ENCODE assay signal across 19 mouse cellular contexts in genomic region chr12:71350077-71350476, GRCm38 (mm10). TPM values are rescaled to one million over a fixed set of nuclear protein-coding genes. Genes with fewer than 3 reads are reported as not detected.
A peak's percentile ranks its signal among the peaks of the same experiment; 100 is the strongest.
DNase-seq lines count a peak whose midpoint lies in the region; ATAC-seq lines count a peak whose summit lies in the region.
"Had no signal": no experiment of that assay in that cellular context is flagged by ENCODE, and none has a peak within 500 bp of the region (broad histone marks: within the 10 kb centered on the region; RNA-seq: fewer than 3 reads in every experiment).

No protein-coding gene starts in this region.

- H3K9ac ChIP-seq in forebrain, embryonic 11.5 days (ENCODE audit: low read length) = no peak overlapping the region
- H3K9ac ChIP-seq in forebrain, embryonic 13.5 days = no peak overlapping the region
- no peak overlapping the region for H3K9ac ChIP-seq in neural tube, embryonic 12.5 days
- no peak overlapping the region for H3K9ac ChIP-seq in neural tube, embryonic 15.5 days (replicated peaks)
- no peak overlapping the region for H3K9ac ChIP-seq in hindbrain, embryonic 11.5 days (ENCODE audit: low read depth, low read length)
- H3K9ac ChIP-seq: embryonic facial prominence, embryonic 15.5 days; heart, embryonic 12.5 days; limb, embryonic 15.5 days had no signal

- no peak for DNase-seq in forebrain, embryonic 11.5 days (ENCODE audit: low spot score)
- DNase-seq in hindbrain, embryonic 11.5 days (ENCODE audit: low spot score) = peak; percentile 66
- peak; percentile 91 for DNase-seq in retina, postnatal 1 day
- no peak for DNase-seq in frontal cortex, postnatal 14 days (ENCODE audit: low spot score in 2 of 2)
- DNase-seq: cerebellum, adult 2 months; layer of hippocampus, postnatal 36 days; lung, postnatal 10 days; thymus, postnatal 4 days had no signal

- H3K4me2 ChIP-seq in forebrain, embryonic 11.5 days (ENCODE audit: low read depth, low read length, severe bottlenecking) = no peak overlapping the region
- no peak overlapping the region for H3K4me2 ChIP-seq in forebrain, embryonic 13.5 days
- H3K4me2 ChIP-seq in neural tube, embryonic 12.5 days (replicated peaks) = no peak overlapping the region
- H3K4me2 ChIP-seq in neural tube, embryonic 15.5 days = no peak overlapping the region
- H3K4me2 ChIP-seq in hindbrain, embryonic 11.5 days (replicated peaks; ENCODE audit: low read depth, low read length) = no peak overlapping the region
- H3K4me2 ChIP-seq: embryonic facial prominence, embryonic 15.5 days; heart, embryonic 12.5 days; limb, embryonic 15.5 days had no signal

- H3K27ac ChIP-seq in forebrain, embryonic 11.5 days (ENCODE audit: low read depth, low read length) = no peak overlapping the region
- no peak overlapping the region for H3K27ac ChIP-seq in forebrain, embryonic 13.5 days
- H3K27ac ChIP-seq in neural tube, embryonic 12.5 days = no peak overlapping the region
- H3K27ac ChIP-seq in neural tube, embryonic 15.5 days (replicated peaks) = no peak overlapping the region
- H3K27ac ChIP-seq in hindbrain, embryonic 11.5 days (ENCODE audit: low read depth, low read length) = no peak overlapping the region
- H3K27ac ChIP-seq: embryonic facial prominence, embryonic 15.5 days; forebrain, embryonic 10.5 days; limb, embryonic 15.5 days had no signal

- no peaks in the 10 kb centered on the region for H3K9me3 ChIP-seq in forebrain, embryonic 11.5 days (ENCODE audit: control insufficient read depth, low read length)
- no peaks in the 10 kb centered on the region for H3K9me3 ChIP-seq in forebrain, embryonic 13.5 days (replicated peaks)
- H3K9me3 ChIP-seq in neural tube, embryonic 12.5 days = no peaks in the 10 kb centered on the region
- H3K9me3 ChIP-seq in neural tube, embryonic 15.5 days (replicated peaks) = no peaks in the 10 kb centered on the region
- H3K9me3 ChIP-seq in hindbrain, embryonic 11.5 days (ENCODE audit: control insufficient read depth, low read length) = no peaks in the 10 kb centered on the region
- H3K9me3 ChIP-seq: embryonic facial prominence, embryonic 15.5 days; forebrain, embryonic 10.5 days; heart, embryonic 12.5 days; limb, embryonic 15.5 days had no signal

- no peaks in the 10 kb centered on the region for H3K27me3 ChIP-seq in forebrain, embryonic 11.5 days (ENCODE audit: control insufficient read depth, insufficient read depth, low read length)
- H3K27me3 ChIP-seq in forebrain, embryonic 13.5 days = no peaks in the 10 kb centered on the region
- no peaks in the 10 kb centered on the region for H3K27me3 ChIP-seq in neural tube, embryonic 12.5 days (replicated peaks)
- no peaks in the 10 kb centered on the region for H3K27me3 ChIP-seq in neural tube, embryonic 15.5 days (replicated peaks)
- no peaks in the 10 kb centered on the region for H3K27me3 ChIP-seq in hindbrain, embryonic 11.5 days (ENCODE audit: control insufficient read depth, insufficient read depth, low read length)
- H3K27me3 ChIP-seq: CH12.LX; embryonic facial prominence, embryonic 15.5 days; heart, embryonic 12.5 days; limb, embryonic 15.5 days; Patski had no signal

- WGBS in forebrain, embryonic 11.5 days = 65% methylated on average over 2 of the region's 2 CpGs
- 51% methylated on average over 2 of the region's 2 CpGs for WGBS in forebrain, embryonic 13.5 days
- WGBS in neural tube, embryonic 12.5 days = 28% methylated on average over 2 of the region's 2 CpGs
- WGBS in neural tube, embryonic 15.5 days = 18% methylated on average over 2 of the region's 2 CpGs
- WGBS in hindbrain, embryonic 11.5 days = 49% methylated on average over 2 of the region's 2 CpGs

- 0 out of 2 replicates have a peak, but pooled peaks have one; percentile 63 for ATAC-seq in forebrain, embryonic 11.5 days (replicated peaks; ENCODE audit: low FRiP score)
- ATAC-seq in forebrain, embryonic 13.5 days = no peak
- peak; percentile 91 for ATAC-seq in neural tube, embryonic 12.5 days (ENCODE audit: low FRiP score, low read depth)
- ATAC-seq in neural tube, embryonic 15.5 days (ENCODE audit: low FRiP score) = no peak
- ATAC-seq in hindbrain, embryonic 11.5 days (ENCODE audit: low FRiP score) = peak; percentile 77; the same call in 1 of the 2 replicates
- ATAC-seq in activated CD4-positive, CD25-positive, alpha-beta regulatory T cell, adult 4 months = no peak
- ATAC-seq: Patski had no signal

- no peaks in the 10 kb centered on the region for H3K4me1 ChIP-seq in forebrain, embryonic 11.5 days (replicated peaks; ENCODE audit: control insufficient read depth, insufficient read depth, low read length)
- H3K4me1 ChIP-seq in forebrain, embryonic 13.5 days = peaks cover 4% of the 10 kb centered on the region; the same call in 1 of the 2 replicates
- peaks cover 4% of the 10 kb centered on the region; the same call in 1 of the 2 replicates for H3K4me1 ChIP-seq in neural tube, embryonic 12.5 days
- no peaks in the 10 kb centered on the region for H3K4me1 ChIP-seq in neural tube, embryonic 15.5 days
- H3K4me1 ChIP-seq in hindbrain, embryonic 11.5 days (replicated peaks; ENCODE audit: control insufficient read depth, insufficient read depth, low read length) = 0 out of 2 replicates have a peak, but pooled peaks cover 1% of the 10 kb centered on the region
- H3K4me1 ChIP-seq: megakaryocyte, embryonic 14.5 days had no signal

- H3K36me3 ChIP-seq in forebrain, embryonic 11.5 days (ENCODE audit: control insufficient read depth, insufficient read depth, low read length) = no peaks in the 10 kb centered on the region
- H3K36me3 ChIP-seq in forebrain, embryonic 13.5 days (ENCODE audit: poor library complexity, severe bottlenecking) = no peaks in the 10 kb centered on the region
- no peaks in the 10 kb centered on the region for H3K36me3 ChIP-seq in neural tube, embryonic 12.5 days
- no peaks in the 10 kb centered on the region for H3K36me3 ChIP-seq in neural tube, embryonic 15.5 days
- H3K36me3 ChIP-seq in hindbrain, embryonic 11.5 days (ENCODE audit: control insufficient read depth, insufficient read depth, low read length) = no peaks in the 10 kb centered on the region
- H3K36me3 ChIP-seq: embryonic facial prominence, embryonic 15.5 days; forebrain, embryonic 10.5 days; heart, embryonic 12.5 days; limb, embryonic 15.5 days had no signal

- H3K4me3 ChIP-seq in forebrain, embryonic 11.5 days (ENCODE audit: low read depth, low read length) = no peak overlapping the region
- no peak overlapping the region for H3K4me3 ChIP-seq in forebrain, embryonic 13.5 days
- H3K4me3 ChIP-seq in neural tube, embryonic 12.5 days = no peak overlapping the region
- H3K4me3 ChIP-seq in neural tube, embryonic 15.5 days (replicated peaks) = no peak overlapping the region
- H3K4me3 ChIP-seq in hindbrain, embryonic 11.5 days (ENCODE audit: low read depth, low read length) = no peak overlapping the region
- H3K4me3 ChIP-seq: embryonic facial prominence, embryonic 15.5 days; forebrain, embryonic 10.5 days; heart, embryonic 12.5 days; limb, embryonic 15.5 days; megakaryocyte, embryonic 14.5 days had no signal

RNA-seq across cellular contexts. Expression of gene Dact1, which starts 40.4 kb away (rescaled TPM):
- polyA plus RNA-seq in forebrain, embryonic 11.5 days (2014; fragmentation: Nextera tagmentation; extraction: Ambion mirVana) = 11.0 and 13.1 TPM in 2 replicates
- polyA plus RNA-seq in forebrain, embryonic 13.5 days (2015; fragmentation: Nextera tagmentation; extraction: Ambion mirVana) = 22.4 and 26.0 TPM in 2 replicates
- 47.5 and 49.2 TPM in 2 replicates for polyA plus RNA-seq in neural tube, embryonic 12.5 days (2016; fragmentation: Nextera tagmentation; extraction: Ambion mirVana)
- 22.2 and 25.0 TPM in 2 replicates for polyA plus RNA-seq in neural tube, embryonic 15.5 days (2015; fragmentation: Nextera tagmentation; extraction: Ambion mirVana)
- polyA plus RNA-seq in hindbrain, embryonic 11.5 days (2014; fragmentation: Nextera tagmentation; extraction: Ambion mirVana) = 15.3 and 17.5 TPM in 2 replicates
- under 1 TPM in 1 of 2 experiments, not detected in 1; 0.13 TPM for polyA plus RNA-seq in activated CD4-positive, CD25-positive, alpha-beta regulatory T cell, adult 4 months (2017; shearing (Covaris generic))

Comparison
In these comparisons a context has a peak if more than half of its experiments do, and no peak if none do; other contexts are left out.
1. ATAC-seq: peak in forebrain, embryonic 11.5 days (single experiment), neural tube, embryonic 12.5 days (single experiment) and hindbrain, embryonic 11.5 days (single experiment); none in forebrain, embryonic 13.5 days (single experiment), neural tube, embryonic 15.5 days (single experiment) and activated CD4-positive, CD25-positive, alpha-beta regulatory T cell, adult 4 months (single experiment).
2. DNase-seq: peak in hindbrain, embryonic 11.5 days (single experiment) and retina, postnatal 1 day (single experiment); none in forebrain, embryonic 11.5 days (single experiment) and frontal cortex, postnatal 14 days (0 of 2).
3. RNA of gene Dact1, which starts 40.4 kb away (polyA plus RNA-seq): 47.5 to 49.2 TPM in neural tube, embryonic 12.5 days, 22.4 to 26.0 TPM in forebrain, embryonic 13.5 days, 22.2 to 25.0 TPM in neural tube, embryonic 15.5 days, 15.3 to 17.5 TPM in hindbrain, embryonic 11.5 days and 11.0 to 13.1 TPM in forebrain, embryonic 11.5 days; 0.13 TPM in activated CD4-positive, CD25-positive, alpha-beta regulatory T cell, adult 4 months; every median in the first group is over 10 times any median in the second.